Mouse (Mus musculus): ENCODE data around the gene Map4k4.

DNA sequence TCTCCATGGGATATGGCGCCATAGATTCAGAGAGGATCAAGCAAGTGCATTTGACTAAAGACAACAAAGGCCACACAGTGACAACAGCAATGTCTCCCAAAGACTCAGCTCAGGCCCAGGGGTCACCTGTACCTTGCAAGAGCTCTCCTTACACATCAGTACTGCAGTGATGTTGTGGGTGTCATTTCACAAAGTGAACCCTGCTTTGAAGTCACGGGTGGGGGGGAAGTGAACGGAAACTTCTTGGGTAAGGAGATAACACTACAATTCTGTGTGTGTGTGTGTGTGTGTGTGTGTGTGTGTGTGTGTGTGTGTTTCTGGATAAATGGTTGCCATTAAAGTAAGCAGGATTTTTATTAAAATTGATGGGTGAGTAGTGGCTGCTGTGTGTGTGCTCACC lies 53.9 kb downstream of the Map4k4 start:
- TF ChIP-seq POLR2A (IDR thresholded peaks at IDR 0.05; ENCODE audit: extremely low read depth, insufficient read depth, low read length) (no peak), CTCF (IDR thresholded peaks at IDR 0.05; ENCODE audit: extremely low read depth, insufficient read depth, low read length) (no peak)
